Mouse (Mus musculus): ENCODE measurements around the gene Tfap4. TPM values are rescaled to one million over a fixed set of nuclear protein-coding genes. Genes with fewer than 3 reads are reported as not detected.

The Tfap4 gene
- polyA plus RNA-seq (2012) = 66.7 and 92.6 TPM in 2 replicates

GRCm38 (mm10) chr16:4559715-4560144 is at the start of gene Tfap4:
Gene Tfap4 (minus strand): TSS chr16:4559854.
- TF ChIP-seq GATA1 (IDR thresholded peaks at IDR 0.05; ENCODE audit: low read length) = no peak

DNA sequence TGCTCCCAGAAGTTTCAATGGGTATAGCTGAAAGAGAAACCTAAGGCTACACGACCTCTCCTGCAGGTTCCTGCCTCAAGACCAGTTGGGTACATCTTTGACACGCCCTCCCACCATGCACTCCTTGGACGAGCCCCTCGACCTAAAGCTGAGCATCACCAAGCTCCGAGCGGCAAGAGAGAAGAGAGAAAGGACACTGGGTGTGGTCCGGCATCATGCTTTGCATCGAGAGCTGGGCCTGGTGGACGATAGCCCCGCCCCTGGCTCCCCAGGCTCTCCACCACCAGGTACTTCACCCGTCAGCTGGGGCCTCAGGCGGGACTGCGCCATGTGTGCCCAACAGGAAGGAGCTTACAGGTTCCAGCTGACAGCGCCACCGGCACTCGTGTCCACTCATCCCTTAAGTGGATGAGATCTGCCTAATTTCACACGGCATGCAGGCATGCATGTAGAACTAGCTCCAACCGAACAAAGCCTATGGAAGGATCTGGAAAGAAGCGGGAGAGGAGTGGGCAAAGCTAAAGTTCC is 48.9 kb upstream of the Tfap4 start:
- no peak for TF ChIP-seq GATA1 (IDR thresholded peaks at IDR 0.05; ENCODE audit: low read length)

GRCm38 (mm10) chr16:4607818-4608531 is 48.3 kb upstream of the Tfap4 start:
- TF ChIP-seq GATA1 (IDR thresholded peaks at IDR 0.05; ENCODE audit: low read length) = no peak

DNA sequence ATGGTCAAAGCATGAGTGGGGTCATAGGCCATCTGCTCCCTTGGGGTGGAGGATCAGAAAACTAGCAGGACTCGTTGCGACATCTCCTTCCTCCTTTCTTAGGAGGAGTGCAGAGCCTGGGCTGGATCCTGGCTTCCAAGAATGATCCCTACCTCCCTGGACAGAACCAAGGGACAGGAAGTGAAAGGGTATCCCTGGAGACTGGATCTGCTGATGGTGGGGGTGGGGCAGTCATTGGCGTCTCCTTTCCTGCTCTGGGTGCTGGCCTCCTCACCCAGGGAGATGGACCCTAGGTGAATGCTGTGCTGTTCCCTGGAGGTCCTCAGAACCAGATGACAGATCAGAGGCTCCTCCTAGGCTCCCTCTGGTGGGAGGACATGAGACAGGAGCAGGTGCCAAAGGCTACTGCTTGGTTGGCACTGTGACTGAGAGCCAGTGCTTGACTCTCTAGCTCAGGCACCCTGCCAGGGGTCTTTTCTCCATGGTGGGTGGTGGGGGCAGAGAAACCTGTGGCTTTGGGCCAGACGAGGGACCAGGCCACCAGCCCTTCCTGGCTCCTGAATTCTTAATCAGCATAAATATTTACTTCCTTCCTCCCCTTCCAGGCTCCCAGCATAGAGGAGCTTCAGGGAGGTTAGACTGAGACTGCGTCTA is 46.9 kb upstream of the Tfap4 start:
- no peak for TF ChIP-seq GATA1 (IDR thresholded peaks at IDR 0.05; ENCODE audit: low read length)

DNA sequence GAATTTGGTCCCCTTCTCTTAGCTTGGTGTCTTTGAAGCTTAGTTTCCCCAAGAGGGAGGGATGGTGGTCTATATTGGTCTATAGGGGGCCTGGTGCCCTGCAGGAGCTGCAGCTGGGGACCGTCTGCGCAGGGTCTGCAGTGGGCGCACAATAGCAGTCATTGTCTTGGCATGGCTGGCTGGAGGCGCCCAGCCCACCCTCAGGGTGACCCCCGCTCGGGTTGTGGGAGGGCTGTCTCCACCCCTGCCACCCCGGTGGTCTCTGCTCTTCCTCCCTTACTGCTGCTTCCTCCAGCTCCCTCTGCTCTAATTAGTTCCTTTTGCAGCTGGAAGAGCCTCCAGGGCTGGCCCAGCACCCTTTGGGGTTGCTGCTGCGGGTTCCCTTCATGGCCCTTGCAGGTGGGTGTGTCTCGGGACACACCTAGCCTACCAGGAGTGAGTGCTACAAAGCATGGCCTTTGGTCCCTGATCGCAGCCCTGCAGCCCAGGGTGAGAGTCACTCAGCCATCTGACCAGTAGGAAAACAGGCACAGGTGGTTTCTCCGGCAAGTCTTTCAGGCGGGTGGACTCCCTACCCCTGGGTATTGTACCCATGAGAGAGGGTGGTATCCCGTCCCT is 46.0 kb upstream of the Tfap4 start:
- no peak for TF ChIP-seq GATA1 (IDR thresholded peaks at IDR 0.05; ENCODE audit: low read length)

- TF ChIP-seq GATA1 (IDR thresholded peaks at IDR 0.05; ENCODE audit: low read length) = no peak
These were observed 44.7 kb upstream of the Tfap4 start for GRCm38 (mm10) chr16:4604293-4604837.

DNA sequence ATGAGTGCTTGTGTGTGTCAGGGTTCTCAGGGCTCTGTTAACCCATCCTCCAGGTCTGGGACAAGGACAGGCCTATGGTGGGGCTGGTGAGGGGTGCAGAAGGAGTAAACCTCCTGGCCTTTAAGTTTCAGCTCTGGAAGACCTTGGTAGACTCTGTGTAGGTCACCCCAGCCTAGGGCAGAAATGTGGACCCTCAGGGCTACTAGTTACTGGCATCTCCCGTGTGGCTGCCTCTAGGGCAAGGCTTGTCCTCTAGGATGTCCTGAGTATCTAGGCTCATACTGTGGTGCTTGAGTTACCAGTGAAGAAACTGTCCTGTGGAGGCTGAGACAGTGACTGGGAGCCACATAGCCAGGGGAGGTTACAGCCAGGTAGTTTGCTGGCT is 43.8 kb upstream of the Tfap4 start:
- TF ChIP-seq GATA1 (IDR thresholded peaks at IDR 0.05; ENCODE audit: low read length) = no peak

DNA sequence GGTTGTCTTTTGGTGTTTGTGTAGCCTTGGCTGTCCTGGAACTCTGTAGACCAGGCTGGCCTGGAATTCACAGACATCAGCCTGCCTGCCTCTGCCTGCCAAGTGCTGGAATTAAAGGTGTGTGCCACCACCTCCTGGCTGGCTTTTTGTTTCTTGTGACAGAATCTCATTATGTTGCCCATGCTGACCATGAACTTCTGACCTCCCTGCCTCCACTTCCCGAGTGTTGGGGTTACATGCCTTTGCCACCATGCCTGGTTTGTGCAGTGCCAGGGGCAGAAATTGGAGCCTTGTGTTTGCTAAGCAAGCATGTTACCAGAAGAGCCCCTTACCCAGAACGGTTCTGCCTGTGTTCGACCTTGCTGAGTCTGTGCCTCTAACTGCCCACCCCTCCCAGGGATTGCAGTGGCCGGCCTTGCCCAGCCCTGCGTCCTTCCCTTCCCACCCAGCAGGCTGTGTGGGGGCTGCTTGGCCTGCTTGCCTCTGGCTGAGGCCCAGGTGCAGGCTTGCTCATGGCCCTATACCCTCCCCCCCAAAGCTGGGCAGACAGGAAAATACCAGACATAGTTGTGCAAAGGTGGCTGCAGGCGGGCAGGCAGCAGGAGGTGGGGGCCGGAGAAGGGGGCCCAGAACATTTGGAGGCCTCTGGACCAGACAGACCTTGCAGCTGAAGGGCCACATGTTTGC is 43.3 kb upstream of the Tfap4 start:
- TF ChIP-seq GATA1 (IDR thresholded peaks at IDR 0.05; ENCODE audit: low read length) = no peak

DNA sequence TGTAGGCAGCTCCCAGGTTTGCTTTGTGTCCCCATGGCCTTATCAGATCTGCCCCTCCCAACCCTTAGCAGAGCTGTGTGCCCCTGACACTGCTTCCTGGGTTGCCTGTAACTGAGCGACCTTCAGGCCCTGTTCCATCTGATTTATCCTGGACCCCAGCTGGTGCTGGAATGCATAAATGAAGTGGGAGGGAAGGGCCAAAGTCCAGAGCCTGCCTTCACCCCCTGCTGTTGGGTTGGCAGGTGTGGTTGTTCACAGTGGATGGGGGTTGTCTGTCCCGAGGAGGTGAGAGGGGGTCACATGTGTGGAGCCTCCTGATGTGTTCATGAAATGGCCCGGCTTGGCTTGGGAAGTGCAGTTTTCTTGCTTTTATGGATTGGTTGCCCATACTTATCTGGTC is 42.5 kb upstream of the Tfap4 start:
- no peak for TF ChIP-seq GATA1 (IDR thresholded peaks at IDR 0.05; ENCODE audit: low read length)

GRCm38 (mm10) chr16:4600701-4601310 is 41.2 kb upstream of the Tfap4 start:
- no peak for TF ChIP-seq GATA1 (IDR thresholded peaks at IDR 0.05; ENCODE audit: low read length)

DNA sequence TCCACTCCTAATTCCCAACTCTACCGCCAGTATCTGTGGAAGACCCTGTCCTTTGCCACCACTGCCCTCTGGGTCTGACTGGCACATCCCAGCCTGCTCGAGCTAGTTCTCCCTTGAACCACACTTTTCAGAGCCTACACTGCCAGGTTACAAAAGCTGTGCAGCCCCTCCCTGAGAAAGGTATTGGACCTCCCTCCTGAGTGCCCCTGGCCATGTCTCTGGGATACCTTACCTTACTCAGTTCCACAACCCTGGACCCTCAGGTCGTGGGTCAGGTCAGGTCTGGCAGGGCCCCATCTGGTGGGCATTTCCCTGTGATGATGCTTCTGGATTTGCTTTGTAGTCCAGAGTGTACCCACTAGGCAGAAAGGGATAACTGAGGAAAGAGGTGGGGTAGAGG is 40.0 kb upstream of the Tfap4 start:
- TF ChIP-seq GATA1 (IDR thresholded peaks at IDR 0.05; ENCODE audit: low read length) = no peak

DNA sequence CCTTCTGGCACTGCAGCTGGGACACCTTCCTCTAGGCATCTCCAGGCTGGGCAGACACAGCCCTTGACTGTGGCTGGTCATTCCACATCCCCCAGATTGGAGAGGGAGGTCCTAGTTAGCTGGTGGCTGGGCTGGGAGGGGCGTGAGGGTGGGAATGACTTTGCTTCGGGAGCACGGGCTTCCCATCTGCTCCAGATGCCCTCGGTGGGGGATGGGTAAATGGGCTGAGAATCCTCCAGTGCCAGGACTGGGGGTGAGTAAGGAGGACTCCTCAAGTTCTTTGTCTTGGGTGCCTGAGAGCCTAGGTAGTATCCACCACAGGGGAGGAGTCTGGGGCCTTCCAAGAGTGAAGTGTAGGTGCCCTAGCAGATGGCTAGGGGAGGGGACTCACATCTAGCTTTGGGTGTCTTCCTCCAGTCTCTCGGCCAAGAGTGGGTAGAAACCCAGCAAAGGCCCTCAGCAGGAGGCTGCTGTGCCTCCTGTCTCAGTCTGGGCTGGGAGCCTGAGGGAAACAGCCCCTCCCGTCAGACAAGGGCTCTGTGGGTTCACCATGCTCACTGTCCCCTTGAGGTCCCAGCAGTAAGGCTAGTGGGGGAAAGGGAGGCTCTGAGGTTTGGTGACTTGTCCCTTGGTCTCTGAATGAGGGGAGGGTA is 39.4 kb upstream of the Tfap4 start:
- no peak for TF ChIP-seq GATA1 (IDR thresholded peaks at IDR 0.05; ENCODE audit: low read length)

DNA sequence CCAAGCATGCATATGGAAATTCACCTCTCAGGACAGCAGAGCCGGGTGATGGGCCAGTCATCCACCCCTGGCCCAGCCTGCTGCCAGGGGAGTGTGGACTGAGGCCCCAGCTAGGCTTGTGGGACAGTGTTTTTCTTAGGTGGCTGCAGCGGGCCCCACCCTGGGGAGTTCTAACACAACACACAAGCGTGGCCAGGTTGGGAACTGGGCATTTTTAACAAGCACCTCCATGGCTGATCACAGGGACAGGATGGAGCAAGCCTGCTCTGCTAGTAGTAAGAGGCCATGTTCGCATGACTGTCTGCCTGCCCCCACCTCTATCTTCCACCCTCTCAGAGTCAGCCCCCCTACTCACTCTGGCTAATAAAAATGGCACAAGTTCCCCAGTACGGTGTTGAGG is 38.4 kb upstream of the Tfap4 start:
- no peak for TF ChIP-seq GATA1 (IDR thresholded peaks at IDR 0.05; ENCODE audit: low read length)

- no peak for TF ChIP-seq GATA1 (IDR thresholded peaks at IDR 0.05; ENCODE audit: low read length)
These were observed 37.6 kb upstream of the Tfap4 start for GRCm38 (mm10) chr16:4597296-4597695.

DNA sequence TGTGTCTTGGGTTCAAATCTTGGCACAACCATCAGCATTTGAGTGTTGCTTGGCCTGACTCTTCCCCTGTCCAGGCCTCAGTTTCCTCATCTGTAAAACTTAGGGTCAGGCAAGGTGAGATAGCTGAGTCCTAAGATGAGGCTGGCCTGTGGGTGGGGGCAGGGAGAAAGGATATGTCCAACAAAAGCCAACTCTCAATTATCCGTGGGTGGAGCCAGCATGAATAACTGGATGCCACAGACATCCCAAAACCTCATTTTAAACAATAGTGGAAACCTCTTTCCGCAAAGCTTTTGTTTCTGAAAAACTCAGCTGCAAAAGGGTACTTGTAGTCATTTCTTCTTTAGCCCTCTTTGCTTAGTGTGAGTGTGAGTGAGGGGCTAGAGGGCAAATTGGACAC is 37.2 kb upstream of the Tfap4 start:
- no peak for TF ChIP-seq GATA1 (IDR thresholded peaks at IDR 0.05; ENCODE audit: low read length)
